Mouse (Mus musculus): ENCODE data around the gene Prss21. TPM values are rescaled to one million over a fixed set of nuclear protein-coding genes. Genes with fewer than 3 reads are reported as not detected.

Gene Prss21
- not detected in 2 replicates for polyA plus RNA-seq (2015; fragmentation: Nextera tagmentation; extraction: Ambion mirVana)

- H3K36me3 ChIP-seq: no peaks in the 10 kb centered on the region
- no peak within 1 kb of the TSS for H3K9ac ChIP-seq
- 91% methylated on average over 15 of the region's 15 CpGs for WGBS
Measured at GRCm38 (mm10) chr17:23867756-23868155, at the start of gene Prss21. Gene Prss21 (plus strand): TSS chr17:23868056.

DNA sequence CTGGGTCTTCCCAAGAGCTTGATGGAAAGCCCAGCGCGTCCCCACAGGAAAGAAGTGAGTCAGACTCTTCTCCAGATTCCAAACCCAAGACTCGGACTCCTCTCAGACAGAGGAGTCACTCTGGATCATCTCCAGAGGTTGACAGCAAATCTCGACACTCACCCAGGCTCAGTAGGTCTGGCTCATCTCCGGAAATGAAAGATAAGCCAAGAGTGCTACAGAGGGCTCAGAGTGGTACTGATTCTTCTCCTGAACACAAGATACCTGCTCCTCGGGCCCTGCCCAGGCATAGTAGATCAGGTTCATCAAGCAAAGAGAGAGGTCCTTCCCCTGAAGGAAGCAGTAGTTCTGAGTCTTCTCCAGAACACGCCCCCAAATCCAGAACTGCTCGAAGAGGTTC, 49.3 kb upstream of the Prss21 start:
- peaks cover 95% of the 10 kb centered on the region for H3K36me3 ChIP-seq
- over 99% methylated on average over 8 of the region's 8 CpGs for WGBS
- H3K4me3 ChIP-seq: no peak overlapping the region
- H3K27ac ChIP-seq (replicated peaks): no peak overlapping the region
- no peak overlapping the region for H3K4me2 ChIP-seq
- H3K9ac ChIP-seq: no peak overlapping the region
- H3K4me1 ChIP-seq (replicated peaks): no peaks in the 10 kb centered on the region
- ATAC-seq (ENCODE audit: low FRiP score, low read depth): no peak
- H3K9me3 ChIP-seq: peaks cover 13% of the 10 kb centered on the region
- H3K27me3 ChIP-seq: no peaks in the 10 kb centered on the region

More at GRCm38 (mm10) chr17:23867756-23868155, at the start of gene Prss21:
- no peak within 1 kb of the TSS for H3K27ac ChIP-seq (replicated peaks)
- H3K27me3 ChIP-seq: no peaks in the 10 kb centered on the region
- no peaks in the 10 kb centered on the region for H3K4me1 ChIP-seq (replicated peaks)
- no peak for ATAC-seq (ENCODE audit: low FRiP score, low read depth)
- no peak within 1 kb of the TSS for H3K4me3 ChIP-seq
- H3K4me2 ChIP-seq: no peak within 1 kb of the TSS
- H3K9me3 ChIP-seq: no peaks in the 10 kb centered on the region

- H3K27ac ChIP-seq (replicated peaks): no peak overlapping the region
Measured at GRCm38 (mm10) chr17:23819235-23819634, 48.6 kb upstream of the Prss21 start.

GRCm38 (mm10) chr17:23820731-23821130, 47.1 kb upstream of the Prss21 start:
- Histone ChIP-seq H3K27ac (replicated peaks) (no peak overlapping the region), H3K9ac (no peak overlapping the region), H3K4me2 (no peak overlapping the region), H3K27me3 (no peaks in the 10 kb centered on the region), H3K36me3 (peaks cover 95% of the 10 kb centered on the region), H3K4me1 (replicated peaks) (no peaks in the 10 kb centered on the region), H3K9me3 (peaks cover 13% of the 10 kb centered on the region), H3K4me3 (no peak overlapping the region)
- ATAC-seq (ENCODE audit: low FRiP score, low read depth): no peak
- WGBS: 96% methylated on average over 5 of the region's 5 CpGs

More at GRCm38 (mm10) chr17:23819235-23819634, 48.6 kb upstream of the Prss21 start:
- no peaks in the 10 kb centered on the region for H3K27me3 ChIP-seq
- peaks cover 13% of the 10 kb centered on the region for H3K9me3 ChIP-seq
- no peaks in the 10 kb centered on the region for H3K4me1 ChIP-seq (replicated peaks)
- H3K4me3 ChIP-seq: no peak overlapping the region
- ATAC-seq (ENCODE audit: low FRiP score, low read depth): no peak
- no peak overlapping the region for H3K4me2 ChIP-seq
- 98% methylated on average over 25 of the region's 25 CpGs for WGBS
- no peak overlapping the region for H3K9ac ChIP-seq
- peaks cover 95% of the 10 kb centered on the region for H3K36me3 ChIP-seq

DNA sequence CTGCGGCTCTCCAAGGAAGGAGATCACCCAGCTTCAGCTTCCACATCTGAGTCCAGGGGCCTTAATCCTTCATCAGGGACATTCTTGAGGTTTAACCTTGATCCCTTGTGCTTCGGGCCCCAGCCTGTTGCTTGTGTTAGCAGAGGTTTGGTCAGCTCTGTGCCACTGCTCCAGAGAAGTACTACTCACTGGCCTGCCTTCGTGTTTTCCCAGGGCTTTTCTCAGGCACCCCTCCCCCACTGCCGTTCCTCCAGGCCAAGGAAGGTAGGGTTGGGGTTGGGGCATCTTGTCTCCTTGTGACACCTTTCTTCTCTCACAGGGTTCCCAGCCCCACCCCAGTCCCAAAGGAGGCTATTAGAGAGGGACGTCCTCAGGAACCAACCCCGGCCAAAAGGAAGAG, 45.8 kb upstream of the Prss21 start:
- H3K4me3 ChIP-seq: no peak overlapping the region

DNA sequence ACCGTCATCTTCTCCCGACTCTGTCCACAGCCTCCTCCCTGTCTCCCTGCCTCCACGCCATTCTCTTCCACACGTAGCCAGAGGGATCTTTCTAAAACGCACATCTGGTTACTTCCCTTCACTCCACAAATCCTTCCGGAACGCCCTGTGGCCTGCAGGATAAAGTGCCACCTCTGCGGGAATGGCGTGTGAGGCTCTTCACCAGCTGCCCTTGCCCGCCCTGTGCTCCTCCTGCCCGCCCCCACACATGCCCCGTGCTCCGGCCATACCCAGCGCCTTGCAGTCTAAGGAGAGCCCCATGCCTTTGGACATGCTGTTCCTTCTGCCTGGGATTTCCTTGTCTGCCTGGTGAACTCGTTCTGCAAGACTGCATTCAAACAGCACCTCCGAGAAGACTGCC, 44.8 kb upstream of the Prss21 start:
- 86% methylated on average over 16 of the region's 16 CpGs for WGBS
- Histone ChIP-seq H3K4me3 (no peak overlapping the region), H3K36me3 (peaks cover 87% of the 10 kb centered on the region), H3K4me2 (no peak overlapping the region), H3K27ac (replicated peaks) (no peak overlapping the region), H3K4me1 (replicated peaks) (peaks cover 17% of the 10 kb centered on the region), H3K9ac (no peak overlapping the region), H3K27me3 (no peaks in the 10 kb centered on the region), H3K9me3 (peaks cover 13% of the 10 kb centered on the region)
- ATAC-seq (ENCODE audit: low FRiP score, low read depth): peak; percentile 25; the same call in 1 of the 2 replicates

More for the DNA sequence above, 45.8 kb upstream of the Prss21 start:
- H3K4me1 ChIP-seq (replicated peaks): peaks cover 7% of the 10 kb centered on the region
- WGBS: 89% methylated on average over 6 of the region's 6 CpGs
- H3K27me3 ChIP-seq: no peaks in the 10 kb centered on the region
- no peak overlapping the region for H3K9ac ChIP-seq
- H3K27ac ChIP-seq (replicated peaks): no peak overlapping the region
- H3K36me3 ChIP-seq: peaks cover 94% of the 10 kb centered on the region
- H3K9me3 ChIP-seq: peaks cover 13% of the 10 kb centered on the region
- no peak overlapping the region for H3K4me2 ChIP-seq
- no peak for ATAC-seq (ENCODE audit: low FRiP score, low read depth)

DNA sequence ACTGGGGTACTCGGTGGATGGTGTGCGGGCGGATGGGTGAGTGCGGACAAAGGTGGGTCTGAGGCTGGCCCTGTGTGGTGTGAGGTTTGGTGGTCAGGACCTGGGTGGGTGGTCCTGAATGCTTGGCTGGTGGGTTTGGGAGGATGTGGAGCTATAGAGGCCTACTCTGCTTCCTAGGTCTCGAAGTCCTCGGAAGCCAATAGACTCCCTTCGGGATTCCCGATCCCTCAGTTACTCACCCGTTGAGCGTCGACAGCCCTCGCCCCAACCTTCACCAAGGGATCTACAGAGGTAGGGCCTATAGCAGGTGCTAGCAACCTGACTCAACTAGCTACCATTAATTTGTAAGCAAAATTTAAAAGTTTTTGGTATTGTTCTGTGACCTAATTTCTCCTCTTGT, 44.2 kb upstream of the Prss21 start:
- Histone ChIP-seq H3K9ac (no peak overlapping the region), H3K36me3 (peaks cover 81% of the 10 kb centered on the region), H3K27me3 (no peaks in the 10 kb centered on the region), H3K4me1 (replicated peaks) (peaks cover 19% of the 10 kb centered on the region), H3K4me2 (no peak overlapping the region), H3K9me3 (peaks cover 12% of the 10 kb centered on the region), H3K27ac (replicated peaks) (no peak overlapping the region), H3K4me3 (no peak overlapping the region)
- ATAC-seq (ENCODE audit: low FRiP score, low read depth): 0 out of 2 replicates have a peak, but pooled peaks have one; percentile 39
- 87% methylated on average over 12 of the region's 12 CpGs for WGBS

DNA sequence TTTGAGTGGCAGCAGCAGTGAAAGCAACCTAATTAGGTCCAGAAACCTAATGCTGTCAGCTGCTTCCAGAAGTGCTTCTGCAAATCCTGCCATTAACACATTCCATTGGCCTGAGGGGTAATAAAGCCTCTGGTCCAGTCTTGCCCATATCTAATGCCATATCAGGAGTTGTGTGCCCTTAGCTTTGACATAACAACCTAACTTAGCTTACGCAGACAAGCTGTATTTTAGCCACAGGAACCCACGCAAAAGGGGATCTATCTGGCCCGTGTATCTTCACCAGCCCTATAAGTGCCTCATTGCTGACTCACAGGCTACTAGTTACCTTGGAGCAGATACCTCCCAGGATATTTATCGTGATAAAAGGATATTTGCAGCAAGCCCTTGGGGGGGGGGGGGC, 42.3 kb upstream of the Prss21 start:
- no peak overlapping the region for H3K27ac ChIP-seq (replicated peaks)
- H3K36me3 ChIP-seq: peaks cover 62% of the 10 kb centered on the region
- WGBS: 87% methylated on average over 4 of the region's 4 CpGs

GRCm38 (mm10) chr17:23828271-23829001, 39.4 kb upstream of the Prss21 start:
- peak overlapping the region; percentile 89 for H3K9ac ChIP-seq
- peak overlapping the region; percentile 67 for H3K4me3 ChIP-seq
- peaks cover 25% of the 10 kb centered on the region for H3K4me1 ChIP-seq (replicated peaks)
- H3K36me3 ChIP-seq: peaks cover 37% of the 10 kb centered on the region
- H3K27ac ChIP-seq (replicated peaks): peak overlapping the region; percentile 96
- H3K9me3 ChIP-seq: no peaks in the 10 kb centered on the region
- peak overlapping the region; percentile 80 for H3K4me2 ChIP-seq
- peaks cover 6% of the 10 kb centered on the region; the same call in 1 of the 2 replicates for H3K27me3 ChIP-seq
- WGBS: under 1% methylated on average over 47 of the region's 47 CpGs
- ATAC-seq (ENCODE audit: low FRiP score, low read depth): peak; percentile 80

More for the DNA sequence above, 42.3 kb upstream of the Prss21 start:
- Histone ChIP-seq H3K4me2 (no peak overlapping the region), H3K4me3 (no peak overlapping the region), H3K27me3 (no peaks in the 10 kb centered on the region), H3K4me1 (replicated peaks) (peaks cover 25% of the 10 kb centered on the region), H3K9me3 (no peaks in the 10 kb centered on the region), H3K9ac (no peak overlapping the region)
- ATAC-seq (ENCODE audit: low FRiP score, low read depth): no peak

DNA sequence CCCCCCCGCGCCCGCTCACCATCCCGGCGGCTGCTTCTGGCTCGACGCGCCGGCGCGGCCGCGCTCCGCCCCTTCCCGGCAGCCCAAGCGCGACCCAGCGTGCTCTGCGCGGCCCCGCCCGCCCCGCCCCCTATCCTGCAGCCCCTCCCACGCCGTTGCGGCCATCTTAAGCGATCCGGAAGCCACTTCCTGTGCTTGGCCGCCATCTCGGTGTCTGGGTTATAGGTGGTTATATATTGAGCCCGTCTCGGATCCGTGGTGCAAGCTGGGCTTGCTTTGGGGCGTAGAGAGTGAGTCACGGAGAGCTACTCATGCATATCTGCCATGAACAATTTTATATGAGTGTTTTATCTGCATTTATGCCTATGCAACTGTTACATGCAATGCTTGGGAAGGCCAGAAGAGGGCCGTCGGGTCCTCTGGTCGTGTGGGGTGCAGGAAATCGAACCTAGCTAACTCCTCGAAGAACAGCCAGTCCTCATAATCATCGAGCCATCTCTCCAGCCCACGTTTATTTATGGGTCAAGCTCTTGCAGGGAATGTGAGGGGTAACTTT, 38.7 kb upstream of the Prss21 start, which contains the start of gene Elob:
Elob (minus strand) TSS at position 73 of the 556 bp plus-strand sequence.
- Histone ChIP-seq H3K4me2 (peak within 1 kb of the TSS; percentile 80), H3K36me3 (peaks cover 30% of the 10 kb centered on the region), H3K9ac (peak within 1 kb of the TSS; percentile 89), H3K4me1 (replicated peaks) (peaks cover 25% of the 10 kb centered on the region), H3K27ac (replicated peaks) (peak within 1 kb of the TSS; percentile 96), H3K9me3 (no peaks in the 10 kb centered on the region), H3K4me3 (peak within 1 kb of the TSS; percentile 67), H3K27me3 (peaks cover 13% of the 10 kb centered on the region; the same call in 1 of the 2 replicates)
- ATAC-seq (ENCODE audit: low FRiP score, low read depth): peak; percentile 95
- WGBS: under 1% methylated on average over 27 of the region's 42 CpGs

- 97% methylated on average over 1 of the region's 1 CpGs for WGBS
- no peak overlapping the region for H3K27ac ChIP-seq (replicated peaks)
- ATAC-seq (ENCODE audit: low FRiP score, low read depth): no peak
Measured at GRCm38 (mm10) chr17:23831201-23831600, 36.7 kb upstream of the Prss21 start.

GRCm38 (mm10) chr17:23836006-23836575, 31.8 kb upstream of the Prss21 start, which contains the start of gene Prss33:
Gene Prss33 (minus strand): TSS chr17:23836056.
- peaks cover 14% of the 10 kb centered on the region; the same call in 1 of the 2 replicates for H3K27me3 ChIP-seq
- ATAC-seq (ENCODE audit: low FRiP score, low read depth): no peak
- no peak within 1 kb of the TSS for H3K9ac ChIP-seq
- H3K4me3 ChIP-seq: no peak within 1 kb of the TSS
- no peak within 1 kb of the TSS for H3K4me2 ChIP-seq
- H3K36me3 ChIP-seq: no peaks in the 10 kb centered on the region
- no peak within 1 kb of the TSS for H3K27ac ChIP-seq (replicated peaks)
- H3K4me1 ChIP-seq (replicated peaks): no peaks in the 10 kb centered on the region
- H3K9me3 ChIP-seq: no peaks in the 10 kb centered on the region
- WGBS: 78% methylated on average over 8 of the region's 8 CpGs

More at GRCm38 (mm10) chr17:23831201-23831600, 36.7 kb upstream of the Prss21 start:
- peaks cover 10% of the 10 kb centered on the region for H3K36me3 ChIP-seq
- no peak overlapping the region for H3K4me3 ChIP-seq
- no peak overlapping the region for H3K9ac ChIP-seq
- H3K9me3 ChIP-seq: no peaks in the 10 kb centered on the region
- peaks cover 14% of the 10 kb centered on the region; the same call in 1 of the 2 replicates for H3K27me3 ChIP-seq
- no peak overlapping the region for H3K4me2 ChIP-seq
- peaks cover 25% of the 10 kb centered on the region for H3K4me1 ChIP-seq (replicated peaks)
